Mouse (Mus musculus): ENCODE results near the gene Hipk4.
"Not testable (repeated sequence)": the region's sequence is repeated elsewhere in the genome, so short reads cannot be mapped to it uniquely, and the experiment has no call there.

The Hipk4 gene

GRCm38 (mm10) chr7:27522967-27523366 is at the start of gene Hipk4:
Hipk4 (plus strand) TSS chr7:27523267.
- no peak for DNase-seq

GRCm38 (mm10) chr7:27473835-27474489 is 49.1 kb upstream of the Hipk4 start:
- DNase-seq = no peak

DNA sequence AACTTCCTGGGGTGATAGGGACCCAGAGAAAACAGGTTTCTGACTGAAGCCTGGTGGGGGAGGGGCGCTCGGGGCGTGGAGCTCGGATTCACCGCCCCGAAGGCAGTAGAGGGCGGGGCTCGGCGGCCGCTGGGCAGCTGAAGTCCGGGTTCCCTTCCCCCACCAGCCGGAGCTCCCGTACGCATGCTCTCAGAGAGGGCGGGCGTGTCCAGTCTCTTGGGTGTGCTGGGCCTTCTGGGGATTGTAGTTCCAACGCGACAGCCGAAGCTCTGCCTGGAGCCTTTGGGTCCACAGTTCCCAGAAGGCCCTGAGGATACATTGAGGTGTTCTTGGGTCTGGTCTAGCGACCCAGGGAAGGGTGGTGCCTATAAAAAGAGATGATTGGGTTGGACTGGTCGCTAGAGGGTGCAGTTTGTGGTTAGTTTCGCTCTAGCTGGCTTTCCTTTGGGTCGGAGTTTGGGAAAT is 48.5 kb upstream of the Hipk4 start:
- DNase-seq = peak; percentile 99

DNA sequence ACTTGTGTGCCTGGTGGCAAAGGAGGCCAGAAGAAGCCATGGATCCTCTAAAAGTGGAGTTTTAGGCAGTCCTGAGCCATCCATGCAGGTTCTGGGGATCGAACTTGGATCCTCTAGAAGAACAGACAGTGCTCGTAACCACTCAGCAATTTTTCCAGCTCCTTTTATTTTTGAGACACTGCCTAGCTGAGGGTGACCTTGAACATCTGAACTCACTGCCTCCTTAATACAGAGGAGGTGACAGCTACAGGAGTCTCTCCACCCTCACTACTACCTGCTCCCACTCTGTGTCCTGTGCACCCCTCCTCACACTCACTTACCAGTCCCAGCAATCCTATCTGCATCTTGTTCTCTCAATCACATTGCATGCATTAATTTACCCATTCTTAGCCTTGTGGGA is 47.5 kb upstream of the Hipk4 start:
- no peak for DNase-seq

- no peak for DNase-seq
These were observed 46.9 kb upstream of the Hipk4 start for GRCm38 (mm10) chr7:27476098-27476635.

DNA sequence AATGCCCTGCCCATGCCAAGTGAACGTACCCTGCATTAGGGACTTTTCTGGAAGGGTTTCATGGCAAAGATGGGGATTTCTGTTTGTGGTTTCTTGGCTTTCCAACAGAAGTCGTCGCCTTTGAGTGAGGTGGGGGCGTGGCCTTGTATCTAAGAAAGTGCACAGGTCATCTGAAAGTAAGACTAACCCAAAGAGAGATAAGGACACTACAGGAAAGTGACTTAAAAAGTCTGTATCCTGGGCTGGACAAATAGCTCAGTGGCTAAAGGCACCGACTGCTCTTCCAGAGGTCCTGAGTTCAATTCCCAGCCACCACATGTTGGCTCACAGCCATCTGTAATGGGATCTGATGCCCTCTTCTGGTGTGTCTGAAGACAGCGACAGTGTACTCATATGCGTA is 44.5 kb upstream of the Hipk4 start:
- no peak for DNase-seq

DNA sequence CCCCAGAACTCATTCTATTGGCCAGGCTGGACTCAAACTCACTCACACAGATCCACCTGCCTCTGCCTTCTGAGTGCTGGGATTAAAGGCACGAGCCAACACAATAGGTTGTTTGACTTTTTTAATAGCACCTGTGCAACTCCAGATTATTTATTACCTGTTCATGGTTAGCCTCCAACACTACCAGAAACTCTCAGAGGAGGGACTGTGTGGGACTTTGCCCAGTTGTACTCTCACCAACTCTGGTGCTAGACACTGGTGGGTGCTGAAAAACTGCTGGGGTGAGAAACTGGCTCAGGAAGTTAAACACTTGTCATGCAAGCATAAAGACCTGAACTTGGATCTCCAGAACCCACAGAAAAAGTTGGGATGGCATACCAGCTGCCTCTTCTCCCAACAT is 43.3 kb upstream of the Hipk4 start:
- no peak for DNase-seq

DNA sequence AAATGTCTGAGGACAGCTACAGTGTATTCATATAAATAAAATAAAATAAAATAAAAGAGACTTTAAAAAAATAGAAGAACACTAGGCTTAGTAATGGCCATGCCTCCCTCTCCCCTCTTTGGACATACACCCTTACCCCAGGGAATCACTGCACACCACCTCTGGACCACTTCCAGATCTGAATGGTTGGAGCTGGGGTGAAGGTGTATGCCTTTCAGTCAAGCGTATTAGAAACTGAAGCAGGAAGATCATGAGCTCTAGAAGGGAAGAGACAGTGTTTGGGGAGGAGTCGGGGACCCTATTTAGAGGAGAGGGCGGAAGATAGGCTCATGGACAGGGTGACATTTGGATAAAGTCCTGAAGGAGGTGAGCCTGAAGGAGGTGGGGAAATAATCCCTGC is 42.6 kb upstream of the Hipk4 start:
- DNase-seq = no peak

DNA sequence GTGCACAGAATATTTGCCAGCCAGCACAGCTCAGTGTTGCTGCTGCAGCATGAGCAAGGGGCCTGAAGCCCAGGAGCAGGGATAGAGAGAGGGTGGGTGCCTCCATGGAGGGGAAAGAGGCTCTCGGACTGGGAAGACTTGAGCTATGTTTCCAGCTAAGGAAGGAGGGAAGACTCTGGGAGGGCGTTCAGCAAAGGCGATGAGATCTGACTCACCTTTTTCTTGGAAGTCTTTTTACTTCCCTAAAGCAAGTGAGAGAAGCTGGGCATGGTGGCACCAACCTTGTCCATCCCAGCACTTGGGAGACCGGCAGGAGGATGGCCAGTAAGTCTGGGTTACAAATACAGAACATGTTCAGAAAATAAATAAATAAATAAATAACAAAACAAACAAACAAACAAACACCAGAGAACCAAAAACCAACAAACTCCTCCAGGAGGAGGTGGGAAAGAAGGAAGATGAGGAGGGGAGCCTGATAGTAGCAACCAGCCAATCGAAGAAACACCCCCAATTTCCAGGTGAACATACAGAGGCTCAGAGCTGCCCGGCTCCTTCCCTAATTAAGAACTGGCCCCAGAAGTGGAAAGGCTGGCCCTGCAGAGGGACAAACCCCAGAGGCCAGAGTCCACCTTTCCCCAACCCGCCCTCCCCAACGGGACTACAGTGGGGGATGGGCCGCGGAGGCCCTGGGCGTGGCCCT is 42.0 kb upstream of the Hipk4 start:
- no peak for DNase-seq

- peak; percentile 90 for DNase-seq
These were observed 41.5 kb upstream of the Hipk4 start for GRCm38 (mm10) chr7:27481627-27481969.

GRCm38 (mm10) chr7:27483860-27484259 is 39.2 kb upstream of the Hipk4 start:
- DNase-seq = no peak

- DNase-seq = peak; percentile 43
These were observed 36.8 kb upstream of the Hipk4 start for GRCm38 (mm10) chr7:27486102-27486769.

DNA sequence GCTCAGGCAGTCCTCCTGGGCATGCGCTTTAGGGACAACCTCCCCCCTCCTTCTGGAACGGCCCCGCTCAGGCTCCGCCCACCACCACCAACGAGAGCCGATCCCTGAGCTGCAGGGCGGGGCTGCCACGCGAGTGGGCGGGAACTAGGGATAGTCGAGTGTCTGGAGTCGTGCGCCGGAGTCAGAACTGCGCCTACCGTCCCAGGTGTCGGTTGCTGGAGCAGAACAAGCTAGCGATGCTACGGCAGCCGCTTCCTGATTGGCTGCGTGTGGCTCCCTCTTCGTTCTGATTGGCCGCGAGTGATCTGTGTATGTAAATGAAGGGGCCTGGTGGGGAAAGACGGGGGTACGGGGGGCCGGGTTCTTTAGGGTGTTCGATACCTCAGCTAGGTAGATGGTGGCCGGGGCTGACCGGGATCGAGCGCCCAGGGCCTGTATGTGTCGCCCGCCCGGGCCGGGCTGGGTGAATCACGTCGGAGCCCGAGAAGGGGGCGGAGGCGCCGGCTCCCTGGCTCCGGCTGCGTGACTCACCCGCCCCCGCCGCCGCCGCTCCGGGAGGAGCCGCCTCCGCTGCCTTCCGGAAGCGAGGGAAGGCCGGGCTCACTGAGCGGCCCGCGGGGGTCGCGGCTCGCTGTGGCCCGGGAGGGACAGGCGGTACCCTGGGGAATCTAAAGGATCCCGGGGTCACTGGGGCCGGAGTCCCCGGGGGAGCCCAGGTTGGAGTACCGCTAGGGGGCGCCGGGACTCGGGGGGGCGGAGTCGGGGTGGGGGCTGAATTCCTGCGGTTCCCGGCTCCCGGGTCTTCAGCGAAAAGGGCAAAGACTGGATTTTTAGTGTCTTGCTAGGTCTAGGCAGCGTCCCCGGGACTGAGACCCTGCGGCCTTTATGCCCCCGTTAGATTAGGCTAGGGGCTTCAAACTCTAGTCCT is 36.0 kb upstream of the Hipk4 start, which contains the start of gene Sertad1:
Sertad1 (plus strand) TSS at position 141 of the 928 bp plus-strand sequence.
- DNase-seq = peak; percentile 100

- DNase-seq = peak; percentile 49
These were observed 35.3 kb upstream of the Hipk4 start for GRCm38 (mm10) chr7:27487740-27488268.

DNA sequence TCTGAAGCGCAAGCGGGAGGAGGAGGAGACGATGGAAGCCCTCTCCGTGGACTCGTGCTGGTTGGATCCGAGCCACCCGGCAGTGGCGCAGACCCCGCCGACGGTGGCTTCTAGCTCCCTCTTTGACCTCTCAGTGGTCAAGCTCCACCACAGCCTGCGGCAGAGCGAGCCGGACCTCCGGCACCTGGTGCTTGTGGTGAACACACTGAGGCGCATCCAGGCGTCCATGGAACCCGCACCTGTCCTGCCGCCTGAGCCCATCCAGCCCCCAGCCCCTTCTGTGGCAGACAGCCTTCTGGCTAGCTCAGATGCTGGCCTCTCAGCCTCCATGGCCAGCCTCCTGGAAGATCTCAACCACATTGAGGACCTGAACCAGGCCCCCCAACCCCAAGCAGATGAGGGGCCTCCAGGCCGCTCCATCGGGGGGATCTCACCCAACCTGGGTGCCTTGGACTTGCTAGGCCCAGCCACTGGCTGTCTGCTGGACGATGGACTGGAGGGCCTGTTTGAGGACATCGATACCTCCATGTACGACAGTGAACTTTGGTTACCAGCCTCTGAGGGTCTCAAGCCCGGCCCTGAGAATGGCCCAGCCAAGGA is 33.7 kb upstream of the Hipk4 start:
- DNase-seq = no peak

DNA sequence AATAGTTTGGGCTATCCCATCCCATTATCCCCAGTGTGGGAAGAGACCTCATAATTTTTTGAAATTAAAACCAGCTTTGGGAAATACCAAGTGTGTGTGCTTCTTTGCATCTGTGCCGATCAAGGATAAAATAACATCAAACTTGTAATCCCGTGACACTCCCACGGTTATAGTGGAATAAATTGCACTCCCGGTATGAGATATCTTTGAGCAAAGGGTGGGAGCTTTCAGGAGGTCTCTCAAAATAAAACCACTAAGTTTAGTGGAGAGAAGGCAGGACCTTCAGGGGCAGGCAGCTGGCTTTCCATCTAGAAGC is 32.9 kb upstream of the Hipk4 start:
- DNase-seq = no peak

- DNase-seq = peak; percentile 91
These were observed 32.3 kb upstream of the Hipk4 start for GRCm38 (mm10) chr7:27490543-27491329.

DNA sequence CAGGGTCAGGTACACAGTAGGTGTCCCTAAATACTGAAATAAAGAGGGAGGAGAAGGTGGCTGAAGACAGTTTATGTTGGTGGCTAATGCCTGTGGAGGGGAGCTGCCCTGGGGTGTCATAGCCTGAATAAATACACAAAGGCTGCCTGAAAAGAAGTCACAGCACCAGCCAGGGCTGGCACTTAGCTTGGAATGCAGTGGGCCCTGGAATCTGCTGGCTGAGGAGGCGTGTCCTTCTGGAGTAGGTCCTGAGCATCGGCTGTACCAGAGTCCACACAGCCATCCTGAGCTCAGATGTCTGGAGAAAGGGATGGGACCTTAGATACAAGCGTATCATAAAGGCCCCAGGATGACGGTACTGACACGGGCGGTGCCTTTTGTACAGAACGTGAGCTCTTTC is 31.2 kb upstream of the Hipk4 start:
- DNase-seq = no peak

GRCm38 (mm10) chr7:27493022-27493421 is 30.0 kb upstream of the Hipk4 start:
- no peak for DNase-seq

- no peak for DNase-seq
These were observed 29.6 kb upstream of the Hipk4 start for GRCm38 (mm10) chr7:27493450-27493849.

GRCm38 (mm10) chr7:27494659-27495367 is 28.3 kb upstream of the Hipk4 start:
- not testable (repeated sequence) for DNase-seq

Data from embryo, embryonic 11 days (tissue).